Mouse (Mus musculus): Measurements from ENCODE around the gene Prune1.
A peak's percentile ranks its signal among the peaks of the same experiment; 100 is the strongest.

The Prune1 gene

DNA sequence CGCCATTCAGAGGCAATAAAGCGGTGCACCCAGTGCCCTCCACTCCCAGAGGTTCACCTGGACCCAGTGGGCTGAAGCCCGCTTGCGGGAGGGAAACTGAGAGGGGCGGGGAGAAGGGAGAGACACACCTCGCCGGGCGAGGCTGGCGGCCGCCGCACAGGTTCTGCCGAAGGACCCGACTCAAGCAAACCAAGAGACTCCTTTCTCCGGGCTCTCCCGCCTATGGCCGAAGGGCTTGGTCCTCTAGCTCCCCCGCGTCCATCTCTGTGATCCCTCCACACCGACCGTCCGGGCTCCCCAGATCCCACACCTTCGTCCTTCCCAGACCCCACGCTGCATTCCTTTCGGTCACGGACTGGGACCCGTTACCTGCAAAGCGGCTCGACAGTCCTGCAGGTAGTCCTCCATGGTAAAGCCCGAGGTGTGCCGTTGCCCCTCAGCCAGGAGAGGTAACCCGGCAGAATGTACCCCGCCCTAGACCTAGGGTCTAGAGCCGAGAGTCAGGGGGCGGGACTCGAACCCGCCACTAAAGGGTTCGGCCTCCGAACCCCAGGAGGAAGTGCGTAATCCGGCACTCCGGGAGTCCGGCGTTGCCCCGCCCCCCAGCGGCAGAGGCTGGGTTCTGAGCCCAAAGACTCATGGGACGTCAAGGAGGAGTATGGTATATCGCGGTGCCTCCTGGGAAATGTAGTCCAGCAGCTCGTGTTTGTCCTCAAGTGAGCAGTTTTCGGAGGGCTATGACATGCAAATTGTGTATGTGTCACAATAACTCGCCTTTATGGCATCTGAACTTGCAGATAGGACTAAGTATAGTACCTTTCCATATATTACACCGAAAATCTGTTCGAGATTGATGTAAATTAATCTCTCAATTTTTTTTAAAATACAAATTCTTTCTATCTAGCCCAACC lies at the start of gene Prune1, which contains the start of gene Mindy1:
Prune1 (minus strand) TSS at position 861 of the 911 bp plus-strand sequence.
Mindy1 (plus strand) TSS at position 130 of the 911 bp plus-strand sequence.
- peak; percentile 97 to 98 for DNase-seq (ENCODE audit: low spot score in 2 of 2)

DNA sequence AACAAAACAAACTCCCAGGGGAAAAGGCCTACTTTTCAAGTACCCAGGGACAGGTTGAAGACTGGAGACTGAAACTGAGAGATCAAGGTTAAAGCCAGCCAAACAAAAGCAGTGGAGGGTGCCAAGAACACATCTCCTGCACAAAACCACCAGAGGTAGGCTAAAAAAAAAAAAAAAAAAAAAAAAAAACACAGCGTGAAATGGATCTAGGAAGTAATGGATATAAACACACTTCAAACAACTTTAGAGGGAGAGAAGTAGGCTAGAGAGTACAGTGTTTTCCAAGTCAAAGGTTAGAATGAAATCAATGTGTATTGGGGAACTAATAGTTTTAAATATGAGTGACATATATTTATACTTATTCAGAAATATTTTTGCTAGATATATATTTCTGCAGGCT lies 49.7 kb upstream of the Prune1 start:
- no peak for DNase-seq (ENCODE audit: low spot score in 2 of 2)

DNA sequence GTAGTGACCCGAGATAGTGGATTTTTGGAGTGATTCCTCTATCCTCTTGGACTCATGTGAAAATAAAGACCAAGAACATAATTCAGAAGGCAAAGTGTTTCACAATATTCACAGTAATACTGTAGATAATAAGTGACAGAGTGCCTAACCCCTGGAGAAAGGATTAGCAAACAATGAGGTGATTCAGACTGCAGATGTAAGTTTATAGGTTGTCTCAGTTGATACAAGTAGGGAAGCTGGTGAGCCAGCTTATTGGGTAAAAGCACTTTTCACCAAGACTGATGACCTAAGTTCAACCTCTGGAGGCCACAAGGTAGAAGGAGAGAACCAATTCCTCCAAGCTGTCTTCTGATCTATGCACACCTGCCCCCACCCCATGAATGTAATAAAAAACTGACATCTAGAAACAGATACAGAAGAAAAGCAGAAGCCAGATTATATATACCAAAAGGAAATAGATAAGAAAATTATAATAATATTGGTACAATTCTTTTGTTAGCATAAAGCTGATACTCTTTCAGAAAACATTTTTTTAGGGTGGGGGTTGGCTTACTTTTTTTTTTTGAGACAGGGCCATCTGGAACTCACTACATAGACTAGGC lies 47.0 kb upstream of the Prune1 start:
- DNase-seq (ENCODE audit: low spot score in 2 of 2) = no peak

DNA sequence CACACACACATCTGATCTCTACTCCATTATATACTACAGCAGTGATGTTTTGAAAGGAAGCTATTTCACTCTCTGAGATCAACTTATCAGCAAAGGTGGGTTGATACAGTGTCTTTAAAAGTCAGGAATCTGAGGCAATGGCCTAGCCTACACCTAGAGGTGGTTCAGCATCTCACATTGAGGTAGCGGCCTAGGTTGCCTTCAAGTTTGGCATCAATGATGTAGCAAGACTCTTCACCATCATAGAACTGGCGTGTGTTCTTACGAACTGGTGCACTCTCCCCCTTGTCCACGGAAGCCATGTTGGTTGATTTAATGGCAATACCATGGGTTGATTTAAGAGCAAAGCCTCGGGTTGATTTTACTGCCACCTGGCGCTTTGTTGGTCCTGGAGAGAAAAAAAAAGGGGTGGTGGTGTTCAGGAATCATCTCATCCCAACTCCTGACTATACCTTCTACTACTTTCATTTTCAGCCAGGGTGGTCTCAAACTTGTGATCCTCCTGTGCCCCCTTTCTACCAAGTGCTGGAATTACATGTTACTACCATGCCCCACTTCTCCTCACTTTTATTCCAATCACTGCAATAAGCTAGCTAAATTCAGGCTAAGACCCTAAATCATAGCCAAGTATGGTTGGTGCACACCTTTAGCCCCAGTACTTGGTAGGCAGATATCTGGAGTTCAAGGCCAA lies 42.7 kb upstream of the Prune1 start:
- no peak for DNase-seq (ENCODE audit: low spot score in 2 of 2)

DNA sequence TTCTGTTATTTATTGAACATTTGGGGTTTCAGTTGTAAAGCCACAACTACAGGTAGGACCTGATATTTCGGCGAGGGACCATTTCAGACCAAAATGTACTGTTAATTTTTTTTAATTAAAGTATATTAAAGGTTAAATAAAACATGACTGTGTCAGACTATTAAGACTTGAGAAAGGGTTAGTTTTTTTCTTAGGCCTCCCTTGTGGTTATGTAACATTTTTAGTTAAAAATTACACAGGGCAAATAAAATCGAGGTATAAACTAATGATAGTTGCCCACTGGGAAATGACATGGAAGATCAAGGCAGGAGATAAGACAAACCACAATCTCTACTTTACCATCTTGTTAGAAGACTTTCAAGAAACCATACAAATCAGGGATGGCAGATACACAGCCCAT lies 41.6 kb upstream of the Prune1 start:
- DNase-seq (ENCODE audit: low spot score in 2 of 2) = no peak

DNA sequence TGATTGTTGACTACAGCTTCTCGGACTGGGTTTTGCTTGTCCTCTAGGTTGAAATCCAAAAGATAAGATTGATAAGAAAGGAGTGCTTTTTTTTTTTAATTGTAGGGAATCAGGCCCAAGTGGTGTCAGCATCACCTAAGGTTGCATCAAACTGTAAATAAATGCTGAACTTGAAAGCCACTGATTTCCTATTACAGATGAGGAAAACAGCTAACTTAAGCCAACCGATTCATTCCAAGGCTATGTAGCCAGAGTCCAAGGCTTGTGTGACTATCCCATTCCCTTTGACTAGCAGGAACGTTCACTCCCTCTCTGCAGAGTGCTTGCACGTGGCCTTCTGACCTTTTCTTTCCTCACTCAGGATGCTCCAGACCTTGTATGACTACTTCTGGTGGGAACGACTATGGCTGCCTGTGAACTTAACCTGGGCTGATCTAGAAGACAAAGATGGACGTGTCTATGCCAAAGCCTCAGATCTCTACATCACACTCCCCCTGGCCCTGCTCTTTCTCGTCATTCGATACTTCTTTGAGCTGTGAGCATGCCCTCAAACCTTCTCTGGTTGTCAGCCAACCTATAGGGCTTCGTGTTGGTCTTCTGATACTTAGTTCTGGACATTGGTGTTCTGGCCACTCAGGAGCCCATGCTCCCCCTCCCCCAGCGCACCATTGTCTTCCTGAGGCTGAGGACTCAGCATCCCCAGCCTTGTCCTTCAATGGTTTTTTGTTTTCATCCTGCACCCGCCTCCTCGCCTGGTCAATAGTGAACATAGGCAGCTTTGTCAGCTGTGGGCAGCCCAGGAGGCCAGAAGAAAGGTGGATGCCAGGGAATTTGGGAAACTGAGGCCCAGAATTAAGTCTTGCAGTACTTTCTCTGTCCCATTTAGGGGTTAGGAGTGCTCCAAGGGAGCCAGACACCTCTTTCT lies 38.1 kb upstream of the Prune1 start:
- DNase-seq (ENCODE audit: low spot score in 2 of 2) = no peak

DNA sequence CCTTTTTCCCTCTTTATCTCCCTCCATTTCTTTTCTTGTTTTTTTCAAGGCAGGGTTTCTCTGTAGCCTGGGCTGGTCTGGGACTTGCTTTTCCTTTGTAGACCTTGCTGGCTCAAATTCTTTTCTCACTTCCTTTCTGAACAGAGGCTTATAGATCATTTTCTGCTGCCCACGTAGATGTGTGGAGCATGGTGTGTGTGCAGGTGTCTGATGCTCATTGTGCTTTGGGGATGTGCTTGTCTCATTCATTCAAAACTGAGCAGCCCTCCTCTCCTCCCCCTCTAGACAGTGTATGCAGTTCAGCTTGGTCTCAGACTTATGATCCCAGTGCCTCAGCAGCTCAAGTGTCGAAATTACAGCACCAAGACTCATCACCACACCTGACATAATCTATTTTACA lies 37.2 kb upstream of the Prune1 start:
- no peak for DNase-seq (ENCODE audit: low spot score in 2 of 2)

DNA sequence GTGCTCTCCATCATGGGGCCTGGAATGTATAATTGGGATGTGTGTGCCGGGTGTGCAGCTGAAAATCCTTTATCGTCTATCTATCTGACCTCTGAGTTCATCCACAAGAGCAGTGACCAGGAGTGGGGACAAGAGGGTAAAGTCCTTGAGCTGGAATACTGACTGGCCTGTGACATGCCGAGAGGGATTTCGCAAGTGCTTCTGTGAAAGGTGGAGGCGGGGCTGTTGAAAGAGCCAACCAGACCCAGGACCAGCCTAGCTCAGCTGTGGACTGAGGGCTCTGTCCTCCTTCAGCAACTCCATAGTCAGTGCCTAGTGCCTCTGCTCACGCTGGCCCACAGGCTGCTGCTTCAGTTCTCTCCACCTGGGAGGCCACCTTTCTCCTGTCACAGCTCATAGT lies 36.7 kb upstream of the Prune1 start:
- peak; percentile 40 to 70 for DNase-seq (ENCODE audit: low spot score in 2 of 2)

DNA sequence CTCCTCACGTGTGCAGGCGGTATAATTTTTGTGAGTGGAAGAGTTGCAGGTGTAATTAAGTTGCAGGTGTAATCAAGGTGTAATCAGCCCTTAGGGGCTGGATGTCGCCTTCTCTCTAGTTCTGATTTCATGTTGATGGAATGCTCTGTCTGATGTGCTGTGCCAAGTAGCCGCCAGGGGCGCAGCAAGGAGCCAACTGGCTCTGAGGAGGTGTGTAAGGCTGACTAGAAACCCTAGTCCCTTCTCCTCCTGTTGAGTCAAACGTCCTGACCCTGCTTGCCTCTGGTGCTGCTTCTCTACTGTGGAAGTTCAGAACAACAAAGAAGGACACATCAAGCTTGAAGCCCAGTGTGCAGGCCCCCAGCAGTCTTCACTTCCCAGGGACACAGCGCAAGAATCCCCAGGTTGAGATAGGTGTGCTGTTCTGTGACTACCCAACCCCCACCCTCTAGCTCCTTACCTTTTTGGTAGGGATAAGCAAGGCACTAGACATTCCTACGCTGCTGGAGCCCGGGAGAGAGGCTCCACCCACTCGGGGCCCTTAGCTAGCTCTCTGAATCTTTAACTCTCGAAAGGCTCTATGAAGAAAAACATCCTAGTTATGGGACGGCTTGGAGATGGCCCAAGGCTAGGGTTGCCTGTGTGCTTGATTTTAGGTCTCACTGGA lies 35.7 kb upstream of the Prune1 start:
- peak in 1 of 2 experiments; percentile 39 for DNase-seq (ENCODE audit: low spot score in 2 of 2)

DNA sequence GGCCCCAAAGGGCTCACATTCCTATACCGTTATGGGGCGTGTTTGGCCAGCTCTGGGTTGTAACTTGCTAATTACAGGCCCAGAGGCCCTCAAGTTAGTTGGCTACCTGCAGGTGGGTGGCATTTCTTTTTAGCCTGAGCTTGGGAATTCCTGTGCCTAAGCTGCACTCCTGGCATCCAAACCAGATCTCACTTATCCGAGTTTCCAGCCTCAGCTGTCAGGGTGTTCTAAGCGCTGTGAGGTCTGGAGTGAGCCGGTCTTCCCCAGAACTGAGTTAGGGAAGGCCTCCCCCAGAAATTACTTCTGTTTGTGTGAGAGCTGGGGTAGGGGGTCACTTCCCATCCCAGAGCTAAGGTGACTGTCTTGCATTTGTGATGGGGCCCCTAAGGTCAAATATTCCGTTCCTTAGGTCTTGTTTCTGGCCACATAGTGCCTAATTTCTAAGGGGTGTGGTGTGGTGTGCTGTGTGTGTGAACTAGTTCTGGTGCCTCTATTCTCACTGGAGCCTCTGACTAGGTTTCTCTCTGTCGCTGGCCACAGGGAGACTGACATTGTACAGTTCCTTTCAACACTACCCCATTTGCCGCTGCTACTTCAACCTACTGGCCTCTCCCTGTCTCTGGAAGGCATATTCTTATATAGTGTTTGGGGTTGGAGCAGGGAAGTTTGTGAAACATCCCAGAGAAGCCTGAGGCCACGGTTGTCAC lies 34.1 kb upstream of the Prune1 start:
- no peak for DNase-seq (ENCODE audit: low spot score in 2 of 2)

DNA sequence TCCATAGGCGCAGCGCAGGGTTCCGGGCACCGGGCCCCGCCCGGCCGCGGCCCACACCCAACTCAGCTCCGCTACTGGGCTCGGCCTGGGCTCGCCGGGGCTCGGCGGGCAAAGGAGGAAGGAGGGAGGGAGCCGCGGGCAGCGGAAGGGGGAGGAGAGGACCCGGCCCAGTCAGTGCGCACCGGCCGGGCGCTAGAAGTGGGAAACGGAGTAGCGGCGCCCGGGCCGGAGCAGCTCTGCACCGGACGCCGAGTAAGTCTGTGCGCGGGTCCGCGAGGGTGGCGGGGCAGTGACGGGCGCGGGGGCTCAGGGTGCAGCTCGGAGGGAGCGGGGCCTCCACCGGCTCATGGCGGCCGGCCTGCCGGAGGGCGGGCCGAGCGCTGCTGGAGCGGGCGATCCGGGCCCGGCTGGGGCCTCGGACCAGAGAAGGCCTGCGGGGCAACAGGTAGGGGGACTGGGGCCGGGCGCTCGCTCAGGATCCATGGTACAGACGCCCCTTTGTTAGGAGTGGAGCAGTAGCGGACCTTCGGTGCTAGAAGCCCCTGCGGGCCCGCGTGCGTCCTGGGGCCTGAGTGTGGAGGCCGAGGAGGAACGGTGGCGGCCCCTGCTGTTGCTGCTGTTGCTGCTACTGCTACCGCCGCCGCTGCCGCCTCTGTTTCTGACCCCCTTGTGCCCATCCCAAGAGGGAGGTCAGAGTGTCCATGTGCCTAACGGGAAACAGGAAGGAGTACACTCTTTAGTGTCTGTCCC lies 33.4 kb upstream of the Prune1 start:
- DNase-seq (ENCODE audit: low spot score in 2 of 2) = peak; percentile 90 to 93

DNA sequence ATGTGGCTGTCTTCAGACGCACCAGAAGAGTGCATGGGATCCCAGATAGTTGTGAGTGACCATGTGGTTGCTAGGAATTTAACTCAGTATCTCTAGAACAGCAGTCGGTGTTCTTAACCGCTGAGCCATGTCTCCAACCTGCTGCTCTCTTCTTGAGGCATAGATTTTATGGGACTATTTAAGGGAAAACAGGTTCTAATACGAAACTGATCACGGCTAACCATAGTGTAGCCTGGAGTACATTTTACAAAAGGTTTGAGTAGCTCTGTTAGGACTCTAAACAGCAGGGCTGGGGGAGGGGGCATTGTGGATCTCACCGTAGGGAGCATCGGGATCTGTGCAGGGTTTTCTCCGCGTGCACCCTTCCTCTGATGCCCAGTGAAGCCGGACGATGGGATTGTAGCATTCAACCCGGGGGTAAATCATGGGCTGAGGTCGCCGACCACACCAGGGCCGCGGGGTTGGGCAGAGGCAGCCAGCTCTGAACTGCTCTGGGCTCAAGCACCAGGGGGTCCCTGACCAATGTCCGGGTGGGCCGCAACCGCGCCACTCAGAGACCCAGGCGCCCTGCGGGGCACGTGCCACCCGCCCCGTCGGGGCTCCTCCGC lies 32.7 kb upstream of the Prune1 start, which contains the start of gene Cers2:
Cers2 (plus strand) TSS at position 306 of the 608 bp plus-strand sequence.
- no peak for DNase-seq (ENCODE audit: low spot score in 2 of 2)

DNA sequence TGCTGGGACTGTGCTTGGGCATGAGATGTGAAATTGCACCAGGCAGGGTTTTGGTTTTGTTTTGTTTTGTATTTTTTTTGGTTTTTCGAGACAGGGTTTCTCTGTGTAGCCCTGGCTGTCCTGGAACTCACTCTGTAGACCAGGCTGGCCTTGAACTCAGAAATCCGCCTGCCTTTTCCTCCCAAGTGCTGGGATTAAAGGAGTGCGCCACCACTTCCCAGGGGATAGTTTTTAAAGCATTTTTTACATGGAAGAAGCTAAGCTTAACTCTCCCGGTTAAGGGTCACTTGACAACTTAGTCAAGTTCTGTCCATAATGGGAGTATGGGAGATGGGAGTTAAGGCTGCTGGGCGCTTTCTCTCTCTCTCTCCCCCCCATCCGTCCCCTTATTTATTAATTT lies 32.2 kb upstream of the Prune1 start:
- DNase-seq (ENCODE audit: low spot score in 2 of 2) = no peak

DNA sequence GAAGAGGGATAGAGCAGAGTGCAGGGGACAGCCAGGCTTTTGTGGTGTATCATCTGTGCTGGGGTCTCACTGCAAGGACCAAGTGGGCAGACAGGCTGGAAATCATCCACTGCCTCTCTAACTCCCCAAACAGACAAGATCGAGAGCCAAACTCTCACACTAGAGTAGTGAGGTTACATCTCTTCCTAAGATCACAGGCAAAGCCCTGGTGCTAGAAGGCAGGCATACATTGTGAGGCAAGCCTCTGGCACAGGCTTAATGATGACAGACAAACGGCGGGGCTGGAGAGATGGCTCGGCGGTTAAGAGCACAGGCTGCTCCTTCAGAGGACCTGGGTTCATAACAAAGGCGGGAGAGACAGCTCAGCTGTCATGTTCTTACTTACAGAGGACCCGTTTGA lies 31.6 kb upstream of the Prune1 start:
- no peak for DNase-seq (ENCODE audit: low spot score in 2 of 2)

DNA sequence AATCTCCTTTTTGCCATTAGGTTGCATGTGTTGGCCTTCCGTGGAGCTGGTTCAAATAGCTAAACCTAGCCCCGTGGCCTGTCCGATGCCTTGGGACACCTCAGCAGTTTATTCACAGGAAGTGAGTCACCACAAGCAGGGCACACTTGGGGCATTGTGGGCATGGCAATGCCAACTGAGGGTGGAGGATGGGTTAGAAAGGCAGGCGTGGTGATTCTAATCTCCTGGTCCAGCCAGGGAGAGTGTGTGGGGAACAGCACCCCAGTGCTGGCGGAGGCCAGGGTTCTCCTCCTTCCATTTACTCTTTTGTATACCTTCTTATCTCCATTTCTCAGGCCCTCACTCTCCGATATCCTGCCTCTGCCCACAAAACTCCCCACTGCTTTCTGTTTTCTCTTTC lies 30.7 kb upstream of the Prune1 start:
- peak in 1 of 2 experiments; percentile 21 for DNase-seq (ENCODE audit: low spot score in 2 of 2)

DNA sequence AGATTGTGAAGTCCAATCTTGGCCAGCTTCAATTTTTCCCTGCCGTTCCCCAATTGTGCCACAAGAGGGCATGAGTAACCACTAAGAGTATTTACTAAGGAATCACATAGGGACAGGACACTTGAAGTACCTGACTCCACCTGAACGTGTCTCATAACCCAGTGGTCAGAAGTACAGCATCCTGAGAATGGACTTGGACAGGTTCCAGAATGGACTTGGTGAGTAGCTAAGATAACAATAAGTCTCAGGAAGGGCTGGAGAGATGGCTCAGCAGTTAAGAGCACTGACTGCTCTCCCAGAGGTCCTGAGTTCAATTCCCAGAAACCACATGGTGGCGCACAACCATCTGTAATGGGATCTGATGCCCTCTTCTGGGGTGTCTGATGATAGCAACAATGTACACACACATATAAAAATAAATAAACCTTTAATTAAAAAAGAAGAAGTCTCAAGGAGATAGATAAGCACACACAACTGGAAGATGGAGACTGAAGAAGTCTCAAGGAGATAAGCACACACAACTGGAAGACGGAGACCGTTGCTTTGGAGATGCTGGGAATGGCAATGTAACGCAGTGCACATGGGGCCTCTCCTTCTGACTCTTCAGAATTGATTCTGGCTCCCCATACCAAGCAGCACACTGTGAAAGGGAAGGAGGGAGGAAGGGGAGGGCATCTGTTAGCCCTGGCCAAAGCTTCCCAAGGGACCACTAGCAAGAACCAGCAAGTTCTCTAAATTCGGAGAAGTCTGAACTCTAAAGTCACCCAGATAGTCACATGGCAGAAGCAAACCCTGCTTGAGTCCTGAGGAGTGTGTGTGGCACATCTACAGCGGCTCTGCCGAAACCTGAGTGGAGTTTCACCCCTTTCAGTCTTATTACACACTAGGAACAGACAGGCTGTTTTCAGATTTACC lies 29.3 kb upstream of the Prune1 start:
- DNase-seq (ENCODE audit: low spot score in 2 of 2) = peak; percentile 42 to 76

DNA sequence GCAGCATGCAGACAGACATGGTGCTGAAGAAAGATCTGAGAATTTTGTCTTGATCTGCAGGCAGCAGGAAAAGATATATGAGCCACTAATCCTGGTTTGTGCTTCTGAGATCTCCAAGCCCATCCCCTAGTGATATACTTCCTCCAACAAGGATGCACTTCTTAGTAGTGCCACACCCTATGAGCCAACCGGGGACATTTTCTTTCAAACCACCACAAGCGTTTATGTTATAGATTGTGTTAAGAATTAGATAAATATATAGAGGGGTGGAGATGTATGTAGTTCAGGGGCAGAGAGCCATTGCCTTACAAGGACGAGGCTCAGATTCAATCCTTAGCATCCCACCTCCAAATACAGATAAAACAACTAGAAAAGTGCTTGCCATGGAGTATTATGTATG lies 28.6 kb upstream of the Prune1 start:
- DNase-seq (ENCODE audit: low spot score in 2 of 2) = no peak

DNA sequence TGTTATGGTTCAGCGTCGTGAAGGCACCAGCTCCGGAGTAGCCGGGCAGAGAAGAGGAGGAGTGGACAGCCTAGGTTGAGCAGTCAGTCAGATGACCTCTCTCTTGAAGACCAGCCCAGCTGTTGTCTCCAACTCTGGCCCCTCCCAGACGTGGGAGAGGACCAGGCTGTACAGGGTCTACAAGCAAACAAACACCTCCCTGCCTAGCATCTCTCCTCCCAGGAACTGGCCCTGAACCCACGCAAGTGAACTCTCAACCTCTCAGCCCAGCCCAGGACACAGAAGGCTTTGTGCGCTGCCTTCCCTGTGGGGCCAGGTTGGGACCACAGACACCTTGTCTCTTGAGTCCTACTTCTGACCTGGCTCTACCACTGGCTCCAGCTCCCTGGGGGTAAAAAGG lies 25.2 kb upstream of the Prune1 start, which contains the start of gene Anxa9:
Anxa9 (minus strand) TSS at position 77 of the 400 bp plus-strand sequence.
- no peak for DNase-seq (ENCODE audit: low spot score in 2 of 2)
